ENCODE assay signal across 21 mouse cellular contexts in the genomic region with DNA sequence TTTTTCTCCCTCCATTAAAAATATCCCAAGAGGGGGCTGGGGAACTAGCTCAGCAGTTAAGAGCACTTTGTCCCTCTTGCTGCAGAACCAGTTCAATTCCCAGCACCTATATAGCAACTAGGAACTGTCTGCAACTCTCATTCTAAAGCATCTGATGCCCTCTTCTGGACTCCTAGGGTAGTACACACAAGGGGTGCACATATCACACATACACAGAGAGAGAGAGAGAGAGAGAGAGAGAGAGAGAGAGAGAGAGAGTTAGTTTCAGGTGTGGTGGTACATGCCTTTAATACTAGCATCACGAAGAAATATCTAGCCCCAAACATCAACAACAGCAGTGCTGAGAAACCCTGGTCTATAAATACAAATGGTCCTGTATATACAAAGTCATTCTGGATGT. TPM values are rescaled to one million over a fixed set of nuclear protein-coding genes. Genes with fewer than 3 reads are reported as not detected.
DNase-seq lines count a peak whose midpoint lies in the region; ATAC-seq and TF ChIP-seq lines count a peak whose summit lies in the region.
"Had no signal": no experiment of that assay in that cellular context is flagged by ENCODE, and none has a peak within 500 bp of the region (broad histone marks: within the 10 kb centered on the region; RNA-seq: fewer than 3 reads in every experiment).

No protein-coding gene starts in this region.

- no peak for TF ChIP-seq EP300 in stomach, postnatal 0 days (optimal IDR thresholded peaks at IDR 0.05)

- H3K36me3 ChIP-seq in stomach, postnatal 0 days (ENCODE audit: control insufficient read depth, insufficient read depth, low read length): no peaks in the 10 kb centered on the region
- H3K36me3 ChIP-seq: limb, embryonic 15.5 days had no signal

- no peaks in the 10 kb centered on the region for H3K9me3 ChIP-seq in stomach, postnatal 0 days (ENCODE audit: control insufficient read depth, low read length)
- H3K9me3 ChIP-seq: limb, embryonic 15.5 days had no signal

- no peak for TF ChIP-seq POLR2A in lung, adult 2 months (IDR thresholded peaks at IDR 0.05; ENCODE audit: borderline replicate concordance, extremely low read depth, low read depth, low read length)

- no peak overlapping the region for H3K4me3 ChIP-seq in gastrocnemius, adult 2 months
- no peak overlapping the region for H3K4me3 ChIP-seq in lung, adult 2 months (replicated peaks; ENCODE audit: extremely low read depth, low read depth, low read length)
- H3K4me3 ChIP-seq in stomach, postnatal 0 days (ENCODE audit: low read depth, low read length): no peak overlapping the region
- H3K4me3 ChIP-seq: limb, embryonic 15.5 days had no signal

- TF ChIP-seq CTCF in gastrocnemius, adult 2 months (IDR thresholded peaks at IDR 0.05): peak; percentile 18; the same call in 1 of the 2 replicates
- no peak for TF ChIP-seq CTCF in lung, adult 2 months (IDR thresholded peaks at IDR 0.05; ENCODE audit: insufficient read depth, low read length)
- peak; percentile 36; the same call in 1 of the 2 replicates for TF ChIP-seq CTCF in stomach, postnatal 0 days (IDR thresholded peaks at IDR 0.05; ENCODE audit: low read depth)

- H3K27me3 ChIP-seq in stomach, postnatal 0 days (ENCODE audit: control insufficient read depth, insufficient read depth, low read length): no peaks in the 10 kb centered on the region
- H3K27me3 ChIP-seq: limb, embryonic 15.5 days had no signal

- no peak overlapping the region for H3K9ac ChIP-seq in stomach, postnatal 0 days (ENCODE audit: low read length)
- H3K9ac ChIP-seq: hindbrain, embryonic 14.5 days; limb, embryonic 15.5 days; lung, embryonic 14.5 days had no signal

- 82% methylated on average over 1 of the region's 1 CpGs for WGBS in lung, adult 2 months
- 71% methylated on average over 1 of the region's 1 CpGs for WGBS in stomach, postnatal 0 days

- peaks cover 15% of the 10 kb centered on the region for H3K4me1 ChIP-seq in lung, adult 2 months (ENCODE audit: control insufficient read depth, insufficient read depth, low read length)
- H3K4me1 ChIP-seq in stomach, postnatal 0 days (replicated peaks; ENCODE audit: control insufficient read depth, insufficient read depth): no peaks in the 10 kb centered on the region

- intact Hi-C loops in gastrocnemius, adult 2 months (cut with DNase I): loop anchor here (5.0 kb wide), 2 partner anchors 175 to 270 kb away; no protein-coding TSS in a partner anchor

- no peak overlapping the region for H3K4me2 ChIP-seq in stomach, postnatal 0 days (replicated peaks; ENCODE audit: low read depth)
- H3K4me2 ChIP-seq: heart, embryonic 11.5 days; hindbrain, embryonic 14.5 days; limb, embryonic 15.5 days; lung, embryonic 14.5 days had no signal

- no peak for ATAC-seq in stomach, postnatal 0 days (ENCODE audit: low FRiP score, low TSS enrichment)

- DNase-seq in gastrocnemius, adult 2 months: no peak
- DNase-seq in gastrocnemius, adult 18-20 months (ENCODE audit: low spot score): no peak
- peak; percentile 8 for DNase-seq in lung, postnatal 10 days
- no peak for DNase-seq in lung, adult 2 months
- peak; percentile 63 for DNase-seq in R1 (ENCODE audit: low read depth, low spot score)
- DNase-seq in stomach, postnatal 0 days (ENCODE audit: low spot score): no peak
- no peak for DNase-seq in adrenal gland, postnatal 36 days
- DNase-seq: adrenal gland, postnatal 25 days; gastrocnemius, postnatal 36 days; heart, postnatal 14 days; kidney, adult 11 months; layer of hippocampus, adult 9-11 months; thymus, postnatal 4 days had no signal

- H3K27ac ChIP-seq in gastrocnemius, adult 2 months: no peak overlapping the region
- no peak overlapping the region for H3K27ac ChIP-seq in stomach, postnatal 0 days (replicated peaks)
- H3K27ac ChIP-seq: hindbrain, embryonic 14.5 days had no signal

RNA-seq across cellular contexts. Expression of a gene that starts 17.5 kb away (rescaled TPM):
- total RNA-seq in gastrocnemius, adult 2 months (2021): not detected
- total RNA-seq in gastrocnemius, adult 18-20 months (2021): not detected
- polyA plus RNA-seq in lung, adult 2 months (2012; rRNA removed): not detected in 2 replicates
- polyA plus RNA-seq in stomach, postnatal 0 days (2015; fragmentation: Nextera tagmentation; extraction: Ambion mirVana): not detected in 2 replicates
- under 1 TPM in 1 of 2 experiments, not detected in 1; 0.30 TPM for total RNA-seq in adrenal gland, postnatal 36 days (2021)
- total RNA-seq: adrenal gland, postnatal 25 days; gastrocnemius, postnatal 36 days; heart, postnatal 14 days; megakaryocyte, adult 5-6 weeks; MEL had no signal
- polyA plus RNA-seq: embryonic facial prominence, embryonic 14.5 days; heart, embryonic 11.5 days; limb, embryonic 15.5 days; lung, embryonic 14.5 days; neural tube, embryonic 14.5 days had no signal

Comparison
In these comparisons a context has a peak if more than half of its experiments do, and no peak if none do; other contexts are left out.
1. DNase-seq: peak in lung, postnatal 10 days (single experiment) and R1 (single experiment); none in gastrocnemius, adult 2 months (single experiment), gastrocnemius, adult 18-20 months (single experiment), lung, adult 2 months (single experiment), stomach, postnatal 0 days (single experiment) and adrenal gland, postnatal 36 days (0 of 2).